Mouse (Mus musculus): ENCODE results near the gene Stra6. TPM values are rescaled to one million over a fixed set of nuclear protein-coding genes. Genes with fewer than 3 reads are reported as not detected.

Gene Stra6
- polyA plus RNA-seq, 1 experiment from 2014 or later = 52.4 TPM

DNA sequence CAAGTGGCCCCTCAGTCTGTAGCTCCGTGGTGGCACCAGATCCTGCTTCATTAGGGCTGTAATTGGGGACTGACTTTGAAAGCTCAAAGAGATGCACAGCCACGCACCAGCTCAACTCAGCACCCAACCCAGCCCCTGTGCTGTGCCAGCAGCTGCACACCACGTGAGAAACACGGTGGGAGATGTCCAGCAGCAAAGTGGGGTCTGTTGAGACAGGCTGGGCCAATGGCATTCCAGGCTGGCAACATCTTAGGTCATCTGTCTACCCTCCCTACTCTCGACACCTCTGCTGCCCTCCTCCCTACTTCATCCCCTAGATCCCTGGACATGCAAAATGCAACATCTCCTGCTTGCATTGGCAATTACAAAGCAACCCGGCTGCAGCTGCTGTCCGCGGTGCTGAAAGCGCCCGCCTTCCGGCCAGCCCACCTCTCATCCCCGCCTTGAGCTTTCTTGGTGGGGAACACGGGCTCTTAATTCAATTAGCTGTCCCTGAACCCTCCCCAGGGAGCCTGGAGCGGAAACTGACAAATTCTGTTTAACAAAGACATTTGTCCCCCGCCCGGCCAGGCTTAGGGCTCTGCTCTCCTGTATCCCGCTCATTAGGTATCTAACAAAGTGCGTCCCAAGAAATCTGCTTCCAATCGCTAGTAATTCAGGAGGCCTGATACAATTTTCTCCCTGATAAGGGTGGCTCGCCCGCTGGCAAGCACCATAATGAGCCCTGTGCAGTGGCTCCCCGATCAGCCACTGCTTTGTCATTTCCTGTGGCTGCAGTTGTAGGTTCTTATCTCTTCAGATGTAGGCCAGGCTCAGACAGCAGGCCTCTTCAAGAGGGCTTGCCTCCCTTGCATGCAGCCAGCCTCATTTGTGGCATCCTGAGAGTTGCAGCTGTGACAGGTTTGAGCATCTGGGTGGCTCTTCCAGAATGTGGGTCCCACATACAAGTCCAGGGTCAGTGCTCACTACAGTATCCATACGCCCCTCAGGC, 2.6 kb upstream of the Stra6 start:
- no peak for TF ChIP-seq CTCF (IDR thresholded peaks at IDR 0.05)
- POLR2A ChIA-PET = no interaction called here
- in situ Hi-C loops (cut with MboI; ENCODE audit: low pct_unique_long_range_greater_than_20kb) = no loop called here
- CTCF ChIA-PET = interaction anchor here (1.4 kb wide), 1 partner anchor 12 kb away, joined by 3 read pairs; no protein-coding TSS in a partner anchor
- H3K27me3 ChIP-seq = peaks cover 4% of the 10 kb centered on the region
- no peak for DNase-seq (ENCODE audit: low read depth, low spot score)
- no peak for ATAC-seq

DNA sequence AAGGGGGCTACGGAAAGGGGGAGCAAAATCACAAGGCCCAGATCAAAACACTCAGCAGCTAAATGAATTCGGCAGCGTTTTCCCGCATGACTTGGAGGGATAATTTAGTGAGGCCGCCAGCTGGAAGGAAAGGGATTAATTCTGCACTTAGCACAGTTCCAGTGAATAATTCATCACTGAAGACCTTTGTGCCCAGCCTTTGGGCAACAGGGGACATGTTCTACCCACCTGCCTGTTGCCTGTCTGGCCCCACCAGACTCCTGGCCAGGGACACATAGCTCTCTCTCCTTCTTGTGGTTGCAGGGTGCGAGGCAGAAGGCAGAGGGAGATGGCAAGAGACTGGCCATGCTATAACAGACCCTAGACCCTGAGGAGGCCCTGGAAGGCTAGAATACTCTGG, 1.9 kb downstream of the Stra6 start:
- H3K27me3 ChIP-seq = peaks cover 4% of the 10 kb centered on the region
- DNase-seq (ENCODE audit: low read depth, low spot score) = no peak
- ChIA-PET POLR2A (interaction anchor here (0.5 to 1.6 kb wide), 2 partner anchors 79 to 151 kb away, joined by 3 read pairs; no protein-coding TSS in a partner anchor), CTCF (interaction anchor here (0.8 to 1.6 kb wide), 5 partner anchors 26 to 144 kb away, joined by 3 to 5 read pairs (median 4); partner anchors contain the start of genes Islr and Islr2)
- in situ Hi-C loops (cut with MboI; ENCODE audit: low pct_unique_long_range_greater_than_20kb) = no loop called here
- no peak for TF ChIP-seq CTCF (IDR thresholded peaks at IDR 0.05)
- ATAC-seq = no peak

DNA sequence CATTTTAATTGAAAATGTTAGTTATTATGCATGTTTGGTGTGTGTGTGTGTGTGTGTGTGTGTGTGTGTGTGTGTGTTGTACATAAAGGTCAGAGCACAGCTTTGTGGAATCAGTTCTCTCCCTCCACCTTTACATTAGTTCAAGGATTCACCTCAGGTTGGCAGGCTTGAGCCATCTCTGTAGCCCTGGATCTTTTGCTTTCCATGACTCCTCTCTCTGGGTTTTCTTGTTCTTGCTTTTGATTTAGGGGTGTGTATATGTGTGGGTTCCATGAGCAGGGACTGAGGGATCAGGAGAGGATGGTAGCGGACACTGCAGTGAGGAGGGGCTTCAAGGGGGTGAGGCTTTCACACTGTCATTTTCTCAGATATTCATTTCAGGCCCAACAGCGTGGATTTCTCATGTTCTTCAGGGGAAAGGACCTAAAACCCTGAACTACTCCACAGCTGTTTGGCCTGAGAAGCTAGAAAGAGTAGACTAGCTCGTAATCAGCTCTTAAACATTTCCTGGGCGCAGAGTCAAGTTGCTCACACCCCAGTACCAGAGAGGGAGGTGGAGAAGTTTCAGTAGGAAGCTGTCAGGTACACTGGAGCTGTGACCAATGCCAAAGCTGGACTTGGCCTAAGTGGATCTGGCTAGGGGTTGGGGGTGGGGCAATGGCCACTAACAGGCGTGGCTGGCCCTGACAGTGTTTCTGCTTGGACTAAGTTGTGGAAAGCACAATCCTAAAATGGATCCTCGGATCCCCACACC, 2.6 kb downstream of the Stra6 start:
- TF ChIP-seq CTCF (IDR thresholded peaks at IDR 0.05) = no peak
- CTCF ChIA-PET = interaction anchor here (0.7 to 1.6 kb wide), 6 partner anchors 36 to 144 kb away, joined by 3 to 5 read pairs (median 4); partner anchors contain the start of genes Islr and Islr2
- DNase-seq (ENCODE audit: low read depth, low spot score) (no peak), ATAC-seq (no peak)
- POLR2A ChIA-PET = interaction anchor here (0.5 to 1.6 kb wide), 2 partner anchors 78 to 151 kb away, joined by 3 read pairs; no protein-coding TSS in a partner anchor
- in situ Hi-C loops (cut with MboI; ENCODE audit: low pct_unique_long_range_greater_than_20kb) = no loop called here
- peaks cover 3% of the 10 kb centered on the region for H3K27me3 ChIP-seq

DNA sequence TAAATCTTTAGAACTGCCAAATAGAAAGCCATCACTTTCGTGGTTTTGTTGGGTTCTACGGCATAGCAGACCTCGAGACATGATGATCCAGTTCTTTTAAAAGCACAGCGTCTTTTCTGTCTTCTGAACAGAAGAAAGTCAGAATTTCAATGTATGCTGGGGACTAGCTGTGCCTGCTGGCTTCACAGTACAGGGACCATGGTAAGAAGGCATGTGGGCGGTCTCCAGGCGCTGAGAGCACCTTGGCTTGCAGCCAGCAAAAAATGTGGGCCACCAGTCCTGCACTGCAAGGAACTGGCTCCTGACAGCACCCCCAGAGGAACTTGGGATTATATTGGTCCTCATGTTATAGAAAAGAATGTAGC, 3.1 kb downstream of the Stra6 start:
- in situ Hi-C loops (cut with MboI; ENCODE audit: low pct_unique_long_range_greater_than_20kb) = no loop called here
- POLR2A ChIA-PET = no interaction called here
- no peak for TF ChIP-seq CTCF (IDR thresholded peaks at IDR 0.05)
- CTCF ChIA-PET = interaction anchor here (0.7 to 1.6 kb wide), 4 partner anchors 26 to 90 kb away, joined by 3 to 4 read pairs (median 4); no protein-coding TSS in a partner anchor
- no peaks in the 10 kb centered on the region for H3K27me3 ChIP-seq
- DNase-seq (ENCODE audit: low read depth, low spot score) (no peak), ATAC-seq (no peak)

DNA sequence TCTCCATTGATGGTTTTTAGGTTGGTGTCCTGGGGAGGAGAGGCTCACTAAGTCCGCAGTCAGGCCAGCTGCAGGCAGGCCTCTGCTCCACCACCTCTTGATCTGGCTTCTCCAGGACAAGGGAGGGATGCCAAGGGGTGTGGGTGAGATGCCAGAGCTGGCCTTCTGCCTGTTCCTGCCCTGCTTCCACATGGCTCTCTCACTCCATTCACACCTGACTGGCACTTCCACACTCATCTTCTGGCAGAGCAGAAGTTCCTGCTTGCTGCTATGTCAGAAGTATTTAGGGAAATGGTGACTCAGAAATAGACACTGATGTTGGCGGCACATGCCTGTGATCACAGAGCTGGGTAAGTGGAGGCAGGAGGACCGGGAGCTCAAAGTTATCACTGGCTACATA, 4.0 kb downstream of the Stra6 start:
- no peaks in the 10 kb centered on the region for H3K27me3 ChIP-seq
- no peak for DNase-seq (ENCODE audit: low read depth, low spot score)
- no peak for ATAC-seq
- ChIA-PET POLR2A (no interaction called here), CTCF (interaction anchor here (1.0 to 1.5 kb wide), 3 partner anchors 9 to 38 kb away, joined by 3 read pairs; no protein-coding TSS in a partner anchor)
- TF ChIP-seq CTCF (IDR thresholded peaks at IDR 0.05) = no peak
- in situ Hi-C loops (cut with MboI; ENCODE audit: low pct_unique_long_range_greater_than_20kb) = no loop called here

DNA sequence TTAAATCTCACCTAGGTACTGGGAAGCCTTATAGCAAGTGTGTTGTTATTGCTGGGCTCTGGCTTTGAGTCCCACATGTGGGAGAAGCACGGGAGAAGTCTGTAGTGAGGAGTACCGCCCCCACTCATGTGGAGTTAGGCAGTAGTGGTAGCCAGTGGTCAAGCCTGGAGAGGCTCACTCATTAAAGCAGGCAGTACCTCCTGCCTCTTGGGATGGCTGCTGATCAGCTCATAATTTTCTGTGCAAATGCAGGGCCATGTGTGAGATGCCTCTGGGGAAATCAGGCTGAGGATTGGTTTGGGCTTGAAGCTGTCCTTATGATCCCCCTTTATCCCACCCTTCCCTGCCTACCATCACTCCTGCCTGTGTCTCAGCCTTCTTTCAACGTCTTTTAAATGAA, 11.0 kb downstream of the Stra6 start:
- no peak for ATAC-seq
- DNase-seq (ENCODE audit: low read depth, low spot score) = no peak
- POLR2A ChIA-PET = interaction anchor here (0.7 kb wide), 1 partner anchor 27 kb away, joined by 3 read pairs; no protein-coding TSS in a partner anchor

DNA sequence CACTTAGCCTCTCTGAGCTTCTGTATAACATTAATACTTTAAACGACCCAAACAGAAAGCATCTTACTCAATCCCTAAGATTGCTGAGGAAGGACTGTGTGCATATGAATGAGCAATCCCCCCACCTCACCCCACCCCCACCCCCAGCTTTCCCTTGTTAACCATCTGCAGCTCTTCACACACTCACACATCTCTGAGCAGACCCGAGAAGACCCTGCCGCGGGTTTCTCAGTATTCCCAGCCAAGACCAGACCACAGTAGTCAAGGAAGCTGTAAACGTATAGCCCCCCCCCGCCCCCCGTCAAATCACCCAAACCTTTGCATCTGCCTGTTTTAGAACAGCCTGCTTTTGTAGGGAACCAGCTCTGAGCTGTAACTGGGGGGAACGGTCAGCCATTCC, 21.0 kb downstream of the Stra6 start:
- POLR2A ChIA-PET = no interaction called here
- no peaks in the 10 kb centered on the region for H3K27me3 ChIP-seq
- in situ Hi-C loops (cut with MboI; ENCODE audit: low pct_unique_long_range_greater_than_20kb) = no loop called here
- TF ChIP-seq CTCF (IDR thresholded peaks at IDR 0.05) = no peak
- ATAC-seq = no peak
- DNase-seq (ENCODE audit: low read depth, low spot score) = no peak
- CTCF ChIA-PET = interaction anchor here (1.1 to 1.4 kb wide), 3 partner anchors 15 to 120 kb away, joined by 3 to 4 read pairs (median 3); partner anchors contain the start of genes Islr and Islr2

More for the DNA sequence above, 11.0 kb downstream of the Stra6 start:
- CTCF ChIA-PET = interaction anchor here (1.6 to 2.2 kb wide), 2 partner anchors 18 to 40 kb away, joined by 3 to 4 read pairs; no protein-coding TSS in a partner anchor
- in situ Hi-C loops (cut with MboI; ENCODE audit: low pct_unique_long_range_greater_than_20kb) = no loop called here
- no peaks in the 10 kb centered on the region for H3K27me3 ChIP-seq
- TF ChIP-seq CTCF (IDR thresholded peaks at IDR 0.05) = no peak

DNA sequence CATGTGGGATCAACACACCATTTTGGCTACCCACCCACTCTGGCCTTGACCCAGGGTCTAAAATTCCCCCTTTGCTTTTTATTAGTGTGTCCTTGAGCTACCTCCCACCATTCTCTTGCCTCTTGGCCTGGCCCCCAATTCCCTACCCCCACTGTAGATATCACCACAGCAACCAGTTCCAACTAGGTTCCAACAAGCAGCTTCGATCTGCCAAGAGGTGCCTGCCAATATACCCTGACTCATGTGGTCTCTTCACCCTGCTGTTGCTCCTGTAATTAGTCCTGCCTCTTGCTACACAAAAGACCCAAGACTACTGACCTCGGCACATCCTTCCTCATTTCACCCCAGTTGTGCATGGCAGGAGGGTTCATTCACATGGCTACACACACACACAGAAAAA, 21.5 kb downstream of the Stra6 start:
- DNase-seq (ENCODE audit: low read depth, low spot score) (no peak), ATAC-seq (no peak)
- in situ Hi-C loops (cut with MboI; ENCODE audit: low pct_unique_long_range_greater_than_20kb) = no loop called here
- ChIA-PET POLR2A (no interaction called here), CTCF (interaction anchor here (1.1 to 1.4 kb wide), 4 partner anchors 14 to 119 kb away, joined by 3 to 4 read pairs (median 3); partner anchors contain the start of genes Islr and Islr2)
- no peaks in the 10 kb centered on the region for H3K27me3 ChIP-seq
- TF ChIP-seq CTCF (IDR thresholded peaks at IDR 0.05) = no peak

DNA sequence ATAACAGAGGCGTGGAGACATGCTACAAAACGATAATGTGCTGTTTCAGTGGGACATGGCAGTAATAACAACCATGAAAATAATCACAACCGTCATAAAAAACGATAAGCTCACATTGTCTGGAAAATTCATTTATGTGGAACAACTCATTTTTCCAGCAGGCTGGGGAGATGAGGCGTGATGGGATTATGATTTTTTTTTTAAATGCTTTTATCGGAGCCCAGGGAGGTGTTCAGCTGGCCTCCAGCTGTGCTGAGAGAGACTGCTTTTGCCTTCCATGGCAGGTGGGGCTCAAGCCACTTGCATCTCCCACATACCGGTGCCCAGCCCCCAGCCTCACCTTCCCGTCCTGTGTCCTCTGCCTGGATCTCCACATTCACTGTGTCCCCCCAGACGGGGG, 22.6 kb downstream of the Stra6 start:
- CTCF ChIA-PET = interaction anchor here (0.9 to 1.4 kb wide), 3 partner anchors 9 to 57 kb away, joined by 3 read pairs; no protein-coding TSS in a partner anchor
- no peaks in the 10 kb centered on the region for H3K27me3 ChIP-seq
- TF ChIP-seq CTCF (IDR thresholded peaks at IDR 0.05) = no peak
- ATAC-seq (no peak), DNase-seq (ENCODE audit: low read depth, low spot score) (no peak)
- in situ Hi-C loops (cut with MboI; ENCODE audit: low pct_unique_long_range_greater_than_20kb) = no loop called here
- POLR2A ChIA-PET = no interaction called here

DNA sequence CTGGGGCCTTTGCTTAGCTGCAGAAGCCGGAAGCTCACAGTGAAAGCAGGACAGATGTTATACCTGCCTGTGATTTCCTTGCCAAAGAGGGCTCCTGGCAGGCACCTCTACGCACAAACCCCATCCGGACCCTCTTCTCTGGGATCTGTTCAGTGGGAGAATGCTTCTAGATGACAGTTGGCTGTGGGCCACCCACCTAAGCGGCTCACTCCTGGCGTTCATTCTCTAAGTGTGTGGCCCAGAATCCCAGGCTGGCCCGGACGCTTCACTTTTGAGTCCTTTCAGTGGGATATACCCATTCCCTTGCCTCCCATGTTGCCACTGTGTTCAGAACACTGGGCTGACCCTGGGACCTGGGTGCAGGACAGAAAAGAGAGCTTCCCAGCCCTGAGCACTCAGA, 23.3 kb downstream of the Stra6 start:
- ATAC-seq (no peak), DNase-seq (ENCODE audit: low read depth, low spot score) (no peak)
- H3K27me3 ChIP-seq = no peaks in the 10 kb centered on the region
- in situ Hi-C loops (cut with MboI; ENCODE audit: low pct_unique_long_range_greater_than_20kb) = no loop called here
- ChIA-PET CTCF (interaction anchor here (0.9 to 1.2 kb wide), 2 partner anchors 8 to 57 kb away, joined by 3 read pairs; no protein-coding TSS in a partner anchor), POLR2A (no interaction called here)
- TF ChIP-seq CTCF (IDR thresholded peaks at IDR 0.05) = no peak

Data from Patski (cell line).